Mouse (Mus musculus) embryo, embryonic 10 days (tissue): ENCODE data around the gene Zc3h7a.
A peak's percentile ranks its signal among the peaks of the same experiment; 100 is the strongest.
"Not testable (repeated sequence)": the region's sequence is repeated elsewhere in the genome, so short reads cannot be mapped to it uniquely, and the experiment has no call there.

Experiments used
- DNase-seq: peaks from one replicate; pipeline ENCODE4 v3.0.0-alpha.2; 2015; ENCODE audit warnings: low spot score

Zc3h7a gene

GRCm38 (mm10) chr16:11143706-11144483, 32.3 kb downstream of the Zc3h7a start:
- DNase-seq, result not testable (repeated sequence)

- peak; percentile 99 for DNase-seq
Observed at GRCm38 (mm10) chr16:11134348-11135344, 41.5 kb downstream of the Zc3h7a start, which contains the start of gene Txndc11. Gene Txndc11, minus strand, starts transcription at chr16:11134650.

GRCm38 (mm10) chr16:11133476-11134347, 42.5 kb downstream of the Zc3h7a start:
- peak; percentile 21 for DNase-seq

GRCm38 (mm10) chr16:11132839-11133238, 43.4 kb downstream of the Zc3h7a start:
- DNase-seq, result peak; percentile 69

GRCm38 (mm10) chr16:11128301-11128700, 47.9 kb downstream of the Zc3h7a start:
- no peak for DNase-seq

- DNase-seq, result no peak
Observed at GRCm38 (mm10) chr16:11125371-11125770, 50.8 kb downstream of the Zc3h7a start.

GRCm38 (mm10) chr16:11124110-11124509, 52.1 kb downstream of the Zc3h7a start:
- no peak for DNase-seq

- no peak for DNase-seq
Observed at GRCm38 (mm10) chr16:11122625-11123024, 53.6 kb downstream of the Zc3h7a start.

GRCm38 (mm10) chr16:11109198-11109740, 66.9 kb downstream of the Zc3h7a start:
- DNase-seq, result peak; percentile 48

- no peak for DNase-seq
Observed at GRCm38 (mm10) chr16:11104905-11105304, 71.3 kb downstream of the Zc3h7a start.

GRCm38 (mm10) chr16:11097301-11097700, 78.9 kb downstream of the Zc3h7a start:
- no peak for DNase-seq

- no peak for DNase-seq
Observed at GRCm38 (mm10) chr16:11093717-11094386, 82.3 kb downstream of the Zc3h7a start.

- no peak for DNase-seq
Observed at GRCm38 (mm10) chr16:11092523-11092922, 83.7 kb downstream of the Zc3h7a start.

GRCm38 (mm10) chr16:11092061-11092460, 84.1 kb downstream of the Zc3h7a start:
- no peak for DNase-seq

- DNase-seq, result no peak
Observed at GRCm38 (mm10) chr16:11090836-11091570, 85.2 kb downstream of the Zc3h7a start.

GRCm38 (mm10) chr16:11086856-11087588, 89.2 kb downstream of the Zc3h7a start:
- no peak for DNase-seq
